Mouse (Mus musculus) heart, postnatal 0 days (tissue): ENCODE measurements at regions not wholly inside any gene's neighbourhood (a gene's known extent, or its start where the extent isn't known, plus 50 kb on each side); places are given as distances from the start of the nearest gene placed in this dataset.

ENCODE experiments used
- CTCF ChIP-seq: IDR thresholded peaks from 2 replicates; pipeline ENCODE4 v1.5.1; 2016; ENCODE audit warnings: antibody characterized with exemption, control low read depth, low read depth
- EP300 ChIP-seq: IDR thresholded peaks from 2 replicates; pipeline ENCODE4 v1.6.1; 2016; ENCODE audit warnings: antibody characterized with exemption, low read depth

GRCm38 (mm10) chr1:57298557-57298956 lies 78.9 kb upstream of the 1700066M21Rik start:
- no peak for TF ChIP-seq CTCF
- no peak for TF ChIP-seq EP300
